Comparison of ENCODE assay signal across 7 mouse cellular contexts in genomic region chr4:59786661-59787060, GRCm38 (mm10). TPM values are rescaled to one million over a fixed set of nuclear protein-coding genes. Genes with fewer than 3 reads are reported as not detected.
A peak's percentile ranks its signal among the peaks of the same experiment; 100 is the strongest.
DNase-seq lines count a peak whose midpoint lies in the region; ATAC-seq and TF ChIP-seq lines count a peak whose summit lies in the region.

No protein-coding gene starts in this region.

- TF ChIP-seq POLR2A in brain, embryonic 14.5 days (IDR thresholded peaks at IDR 0.05; ENCODE audit: borderline replicate concordance, extremely low read depth, insufficient read depth, insufficient read length, poor library complexity, severe bottlenecking): no peak
- TF ChIP-seq POLR2A in small intestine, adult 2 months (IDR thresholded peaks at IDR 0.05; ENCODE audit: low read depth, low read length): no peak

- no peaks in the 10 kb centered on the region; the same call in 1 of the 2 replicates for H3K4me1 ChIP-seq in forebrain, postnatal 0 days (ENCODE audit: insufficient read depth)
- H3K4me1 ChIP-seq in small intestine, adult 2 months (ENCODE audit: control insufficient read depth, insufficient read depth, insufficient read length, low read length): no peaks in the 10 kb centered on the region

- peak; percentile 34; the same call in 1 of the 2 replicates for ATAC-seq in forebrain, postnatal 0 days

- DNase-seq in 3134 (ENCODE audit: extremely low read depth, insufficient read length, low spot score): peak; percentile 41
- DNase-seq in CD4-positive helper T cell, adult 2 months (ENCODE audit: low read depth, low spot score): peak; percentile 66
- peak; percentile 74 for DNase-seq in brain, embryonic 14.5 days (ENCODE audit: low read depth)
- peak; percentile 89 for DNase-seq in forebrain, postnatal 0 days
- peak; percentile 46 to 87 for DNase-seq in layer of hippocampus, adult 18-20 months (ENCODE audit: low spot score in 2 of 2)
- DNase-seq in lung, postnatal 4 days: peak; percentile 65 to 87

- peak; percentile 97 for TF ChIP-seq CTCF in brain, embryonic 14.5 days (IDR thresholded peaks at IDR 0.05; ENCODE audit: borderline replicate concordance, extremely low read depth, insufficient read depth, insufficient read length)
- TF ChIP-seq CTCF in forebrain, postnatal 0 days (IDR thresholded peaks at IDR 0.05; ENCODE audit: low read depth): peak; percentile 95
- peak; percentile 95 for TF ChIP-seq CTCF in small intestine, adult 2 months (IDR thresholded peaks at IDR 0.05; ENCODE audit: extremely low read depth, insufficient read length, insufficient replicate concordance, low read depth, low read length)

- no peaks in the 10 kb centered on the region for H3K9me3 ChIP-seq in forebrain, postnatal 0 days (ENCODE audit: low read length)

- H3K27ac ChIP-seq in forebrain, postnatal 0 days (ENCODE audit: low read depth, low read length): no peak overlapping the region
- H3K27ac ChIP-seq in small intestine, adult 2 months (ENCODE audit: insufficient read depth, low read depth, low read length): no peak overlapping the region

- H3K4me2 ChIP-seq in forebrain, postnatal 0 days (ENCODE audit: low read depth): no peak overlapping the region

- H3K36me3 ChIP-seq in forebrain, postnatal 0 days (ENCODE audit: insufficient read depth): no peaks in the 10 kb centered on the region
- H3K36me3 ChIP-seq in small intestine, adult 2 months (ENCODE audit: control insufficient read depth, insufficient read depth, low read length): no peaks in the 10 kb centered on the region

- no peaks in the 10 kb centered on the region for H3K27me3 ChIP-seq in forebrain, postnatal 0 days (ENCODE audit: insufficient read depth, low read length)
- H3K27me3 ChIP-seq in small intestine, adult 2 months (ENCODE audit: control insufficient read depth, insufficient read depth, low read length): no peaks in the 10 kb centered on the region

- under 1% methylated on average over 7 of the region's 7 CpGs for WGBS in forebrain, postnatal 0 days
- under 1% methylated on average over 7 of the region's 7 CpGs for WGBS in small intestine, adult 2 months

- no peak overlapping the region for H3K4me3 ChIP-seq in forebrain, postnatal 0 days (ENCODE audit: low read depth, low read length)
- no peak overlapping the region for H3K4me3 ChIP-seq in small intestine, adult 2 months (ENCODE audit: low read depth, low read length)

- H3K9ac ChIP-seq in forebrain, postnatal 0 days: no peak overlapping the region

RNA-seq across cellular contexts. Expression of gene Inip, which starts 14.7 kb away (rescaled TPM):
- 31.3 and 32.8 TPM in 2 replicates for polyA plus RNA-seq in brain, embryonic 14.5 days (2012; rRNA removed)
- total RNA-seq in forebrain, postnatal 0 days (2014; rRNA removed): 31.3 and 34.1 TPM in 2 replicates
- 39.2 and 43.2 TPM in 2 replicates for polyA plus RNA-seq in forebrain, postnatal 0 days (2015; fragmentation: Nextera tagmentation; extraction: Ambion mirVana)
- total RNA-seq in layer of hippocampus, adult 18-20 months (2021): 10 to 100 TPM; 25.0 TPM
- polyA plus RNA-seq in small intestine, adult 2 months (2012; rRNA removed): 1.8 and 4.1 TPM in 2 replicates

RNA-seq across cellular contexts. Expression of gene Snx30, which starts 19.0 kb away (rescaled TPM):
- polyA plus RNA-seq in brain, embryonic 14.5 days (2012; rRNA removed): 9.3 and 16.0 TPM in 2 replicates
- total RNA-seq in forebrain, postnatal 0 days (2014; rRNA removed): 22.7 and 31.4 TPM in 2 replicates
- 9.8 and 16.9 TPM in 2 replicates for polyA plus RNA-seq in forebrain, postnatal 0 days (2015; fragmentation: Nextera tagmentation; extraction: Ambion mirVana)
- total RNA-seq in layer of hippocampus, adult 18-20 months (2021): 10 to 100 TPM; 39.2 to 41.7 TPM
- polyA plus RNA-seq in small intestine, adult 2 months (2012; rRNA removed): 0.74 and 0.75 TPM in 2 replicates
